Mouse (Mus musculus) inflammation-experienced regulatory T-cells, adult 6 months (primary cell): ENCODE measurements around the gene Slc22a18. TPM values are rescaled to one million over a fixed set of nuclear protein-coding genes. Genes with fewer than 3 reads are reported as not detected.

ENCODE experiments used
- ATAC-seq: one replicate; pipeline ENCODE4 v1.8.0; 2017
- polyA plus RNA-seq, 3 experiments: library from polyadenylated mRNA; unstranded; fragments of 100-300 nt; shearing (Covaris generic); gene quantifications; one replicate each; pipeline ENCODE4 v1.2.1; 2017

Slc22a18 gene
- polyA plus RNA-seq, result under 1 TPM in 1 of 3 experiments, not detected in 2; 0.54 TPM

- ATAC-seq, result no peak
Observed at GRCm38 (mm10) chr7:143473347-143474101, at the start of gene Slc22a18. TSS of gene Slc22a18 (plus strand) at chr7:143473736.

- ATAC-seq, result no peak
Observed at GRCm38 (mm10) chr7:143428142-143428813, 45.3 kb upstream of the Slc22a18 start.

- ATAC-seq, result no peak
Observed at GRCm38 (mm10) chr7:143428814-143429499, 44.6 kb upstream of the Slc22a18 start.

GRCm38 (mm10) chr7:143432631-143433030, 40.9 kb upstream of the Slc22a18 start:
- ATAC-seq, result no peak

GRCm38 (mm10) chr7:143433331-143433730, 40.2 kb upstream of the Slc22a18 start:
- ATAC-seq, result no peak

- ATAC-seq, result no peak
Observed at GRCm38 (mm10) chr7:143437231-143437893, 36.2 kb upstream of the Slc22a18 start.

- ATAC-seq, result no peak
Observed at GRCm38 (mm10) chr7:143437894-143438581, 35.5 kb upstream of the Slc22a18 start.

- no peak for ATAC-seq
Observed at GRCm38 (mm10) chr7:143438965-143439364, 34.6 kb upstream of the Slc22a18 start.

GRCm38 (mm10) chr7:143444580-143444954, 29.0 kb upstream of the Slc22a18 start:
- no peak for ATAC-seq

GRCm38 (mm10) chr7:143444955-143445648, 28.4 kb upstream of the Slc22a18 start:
- no peak for ATAC-seq

GRCm38 (mm10) chr7:143445651-143446460, 27.7 kb upstream of the Slc22a18 start:
- no peak for ATAC-seq

- no peak for ATAC-seq
Observed at GRCm38 (mm10) chr7:143447130-143447529, 26.4 kb upstream of the Slc22a18 start.

GRCm38 (mm10) chr7:143458963-143459331, 14.6 kb upstream of the Slc22a18 start:
- no peak for ATAC-seq

GRCm38 (mm10) chr7:143459332-143460211, 14.0 kb upstream of the Slc22a18 start:
- ATAC-seq, result no peak

GRCm38 (mm10) chr7:143460217-143460834, 13.2 kb upstream of the Slc22a18 start:
- no peak for ATAC-seq

- peak; percentile 83 for ATAC-seq
Observed at GRCm38 (mm10) chr7:143460874-143461273, 12.7 kb upstream of the Slc22a18 start, which contains the start of gene Cdkn1c. TSS of gene Cdkn1c (minus strand) at chr7:143461050.

- no peak for ATAC-seq
Observed at GRCm38 (mm10) chr7:143461294-143461870, 12.2 kb upstream of the Slc22a18 start.

GRCm38 (mm10) chr7:143461920-143462319, 11.6 kb upstream of the Slc22a18 start:
- ATAC-seq, result no peak

- no peak for ATAC-seq
Observed at GRCm38 (mm10) chr7:143462516-143462915, 11.0 kb upstream of the Slc22a18 start.
